Mouse (Mus musculus): ENCODE measurements at regions not wholly inside any gene's neighbourhood (a gene's known extent, or its start where the extent isn't known, plus 50 kb on each side); places are given as distances from the start of the nearest gene placed in this dataset.

- no peak for DNase-seq (ENCODE audit: low spot score in 2 of 2)
These were observed 204.0 kb upstream of the Gm21798 start for GRCm38 (mm10) chr15:64613503-64613902.

- no peak for DNase-seq (ENCODE audit: low spot score in 2 of 2)
These were observed 199.0 kb upstream of the Gm21798 start for GRCm38 (mm10) chr15:64618471-64618870.

GRCm38 (mm10) chr15:64621876-64622275, 195.6 kb upstream of the Gm21798 start:
- DNase-seq (ENCODE audit: low spot score in 2 of 2) = no peak

GRCm38 (mm10) chr15:64622591-64622990, 194.9 kb upstream of the Gm21798 start:
- peak in 1 of 2 experiments; percentile 48 for DNase-seq (ENCODE audit: low spot score in 2 of 2)

GRCm38 (mm10) chr15:64626359-64626758, 191.1 kb upstream of the Gm21798 start:
- DNase-seq (ENCODE audit: low spot score in 2 of 2) = peak in 1 of 2 experiments; percentile 18

- peak; percentile 54 to 63 for DNase-seq (ENCODE audit: low spot score in 2 of 2)
These were observed 190.2 kb upstream of the Gm21798 start for GRCm38 (mm10) chr15:64627258-64627657.
